Mouse (Mus musculus) heart, postnatal 0 days (tissue): ENCODE measurements around the gene Nsl1. TPM values are rescaled to one million over a fixed set of nuclear protein-coding genes. Genes with fewer than 3 reads are reported as not detected.

ENCODE experiments used
- ATAC-seq: fragments of 200-750 bp; cut with Nextera tagmentation; 2 replicates; pipeline ENCODE4 v1.8.0; 2017; ENCODE audit warnings: low read depth, moderate number of reproducible peaks, moderate library complexity; ENCODE audit not compliant: insufficient read depth
- DNase-seq: peaks from one replicate; pipeline ENCODE4 v3.0.0-alpha.2; 2016; ENCODE audit warnings: low spot score
- H3K27ac ChIP-seq: fragments of 300-500 bp; sonication (generic); 2 replicates; pipeline ENCODE4 v1.5.1; 2014; ENCODE audit warnings: low read depth, mild to moderate bottlenecking
- H3K27me3 ChIP-seq: fragments of 300-500 bp; sonication (generic); 2 replicates; pipeline ENCODE4 v1.6.1; 2014; ENCODE audit warnings: low read length, mixed read lengths; ENCODE audit not compliant: control insufficient read depth, insufficient read depth
- H3K36me3 ChIP-seq: fragments of 300-500 bp; sonication (generic); replicated peaks from 2 replicates; pipeline ENCODE4 v1.6.1; 2014; ENCODE audit warnings: low read length, mixed read lengths; ENCODE audit not compliant: control insufficient read depth, insufficient read depth
- H3K4me1 ChIP-seq: fragments of 300-500 bp; sonication (generic); 2 replicates; pipeline ENCODE4 v1.6.1; 2014; ENCODE audit warnings: antibody characterized with exemption; ENCODE audit not compliant: control insufficient read depth, insufficient read depth
- H3K4me2 ChIP-seq: fragments of 300-500 bp; sonication (generic); 2 replicates; pipeline ENCODE4 v1.6.1; 2014; ENCODE audit warnings: low read depth, mild to moderate bottlenecking, low read length, moderate library complexity
- H3K4me3 ChIP-seq: fragments of 300-500 bp; sonication (generic); 2 replicates; pipeline ENCODE4 v1.5.1; 2014; ENCODE audit warnings: low read depth, low read length
- H3K9ac ChIP-seq: fragments of 300-500 bp; sonication (generic); replicated peaks from 2 replicates; pipeline ENCODE4 v1.6.1; 2014; ENCODE audit warnings: low read depth, low read length, mixed read lengths
- H3K9me3 ChIP-seq: fragments of 300-500 bp; sonication (generic); replicated peaks from 2 replicates; pipeline ENCODE4 v1.6.1; 2016; ENCODE audit warnings: low read length; ENCODE audit not compliant: control insufficient read depth
- CTCF ChIP-seq: IDR thresholded peaks from 2 replicates; pipeline ENCODE4 v1.5.1; 2016; ENCODE audit warnings: antibody characterized with exemption, control low read depth, low read depth
- EP300 ChIP-seq: IDR thresholded peaks from 2 replicates; pipeline ENCODE4 v1.6.1; 2016; ENCODE audit warnings: antibody characterized with exemption, low read depth
- WGBS: fragments of 180-500 bp; shearing (Covaris S2); extraction: QIAGEN DNeasy Blood & Tissue Kit; methylation state at CpG from one replicate; pipeline ENCODE4 v1.1.7; 2014; 5-methylcytosine and 5-hydroxymethylcytosine counted together
- polyA plus RNA-seq: library from polyadenylated mRNA; unstranded; fragments of >200 nt; fragmentation: Nextera tagmentation; extraction: Ambion mirVana; gene quantifications from 2 replicates; pipeline ENCODE4 v1.2.1, GENCODE M21; 2015
- total RNA-seq: library from RNA; depleted of rRNA; stranded (reverse); fragments of >200 nt; gene quantifications from 2 replicates; pipeline ENCODE4 v1.2.3, GENCODE M21; 2014; ENCODE audit warnings: low replicate concordance

Nsl1 gene
- total and polyA plus RNA-seq, 2 experiments from 2014 or later: 3.0 to 3.5 TPM

DNA sequence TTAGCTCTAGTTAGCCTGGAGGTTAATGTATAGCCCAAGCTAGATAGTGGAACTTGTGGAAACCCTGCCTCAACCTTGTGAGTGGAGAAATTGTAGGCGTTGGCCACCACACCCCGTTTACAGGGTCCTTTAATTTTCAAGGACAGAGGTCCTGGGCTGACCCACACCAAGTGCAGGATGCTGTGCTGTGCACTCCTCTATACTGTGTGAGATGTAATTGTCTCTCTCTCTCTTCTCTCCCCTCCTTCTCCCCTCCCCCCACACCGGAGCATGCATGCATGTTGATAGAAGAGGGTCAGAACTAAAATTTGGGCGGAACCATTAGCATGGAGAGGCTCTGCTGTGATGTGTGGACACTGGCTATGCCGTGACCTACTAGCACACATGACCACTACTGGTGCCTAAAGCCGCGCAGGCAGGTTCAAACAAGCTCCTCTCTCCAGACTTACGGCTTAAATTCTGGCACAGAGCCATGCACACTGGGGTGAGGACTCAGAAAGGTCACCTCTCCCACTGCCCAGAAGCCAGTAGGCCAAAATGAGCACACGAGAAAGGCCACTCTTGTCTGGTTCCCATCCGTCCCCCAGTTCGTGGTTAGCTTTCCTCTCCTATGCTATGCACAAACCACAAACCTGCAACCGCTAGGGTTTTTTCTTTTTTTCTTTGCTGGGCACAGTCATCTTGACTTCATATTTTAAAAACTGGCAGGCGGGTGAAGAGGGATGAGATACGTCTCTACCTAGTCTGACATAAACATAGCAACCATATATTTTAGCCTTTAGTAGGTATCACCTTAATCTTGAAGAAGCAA is 34.3 kb downstream of the Nsl1 start:
- H3K36me3 ChIP-seq: no peaks in the 10 kb centered on the region
- peak overlapping the region; percentile 96 for H3K4me2 ChIP-seq
- TF ChIP-seq EP300 (no peak), CTCF (no peak)
- H3K27me3 ChIP-seq: peaks cover 20% of the 10 kb centered on the region
- DNase-seq (no peak), ATAC-seq (no peak)
- H3K4me3 ChIP-seq: peak overlapping the region; percentile 58; the same call in 1 of the 2 replicates
- WGBS: 50% methylated on average over 14 of the region's 14 CpGs
- no peaks in the 10 kb centered on the region for H3K9me3 ChIP-seq
- H3K27ac ChIP-seq: no peak overlapping the region
- H3K9ac ChIP-seq: no peak overlapping the region
- H3K4me1 ChIP-seq: 0 out of 2 replicates have a peak, but pooled peaks cover 3% of the 10 kb centered on the region

DNA sequence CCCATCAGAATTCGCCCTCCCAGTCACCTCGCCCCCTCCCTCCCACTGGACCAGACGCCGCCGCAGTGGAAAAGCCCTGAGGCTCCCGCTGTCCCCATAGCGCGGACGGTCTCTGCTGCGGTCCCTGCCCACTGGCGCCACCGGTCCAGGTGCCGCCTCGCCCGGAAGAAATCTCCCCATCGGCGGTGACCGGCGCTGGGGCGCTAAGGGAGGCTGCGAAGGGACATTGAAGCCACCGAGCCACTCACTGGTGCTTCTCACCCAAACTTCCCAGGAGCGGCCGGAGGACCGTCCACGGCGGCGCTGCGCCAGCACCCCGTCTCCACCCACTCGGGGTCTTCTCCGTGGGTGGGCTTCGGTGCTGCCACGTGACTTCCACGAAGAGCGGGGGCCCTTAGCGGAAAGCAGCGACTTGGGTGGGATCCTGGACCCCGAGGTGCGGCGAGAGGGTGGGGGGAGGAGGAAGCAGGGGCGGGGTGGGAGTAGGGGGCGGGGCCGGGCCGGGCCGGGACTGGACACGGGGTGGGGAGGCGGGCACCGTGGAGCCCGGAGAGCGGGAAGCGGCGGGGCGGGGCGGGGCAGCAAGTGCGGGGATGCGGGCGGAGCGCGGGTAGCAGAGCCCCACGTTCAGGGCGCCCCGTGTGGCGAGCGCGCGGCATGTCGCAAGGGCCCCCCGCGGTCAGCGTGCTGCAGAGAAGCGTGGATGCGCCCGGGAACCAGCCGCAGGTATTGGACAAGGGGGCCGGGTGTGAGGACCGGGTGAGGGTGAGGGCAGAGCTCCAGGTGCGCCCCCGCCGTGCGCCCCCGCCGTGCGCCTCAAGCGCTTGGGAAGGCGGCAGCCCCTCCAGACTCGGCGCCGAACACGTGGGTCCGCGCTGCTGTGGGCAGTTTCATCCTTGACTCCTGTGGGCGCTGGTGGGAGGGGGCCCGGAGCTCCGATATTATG is 35.3 kb downstream of the Nsl1 start, which contains the start of gene Batf3:
Gene Batf3 (plus strand): TSS at position 46 of the 946 bp plus-strand sequence.
- under 1% methylated on average over 78 of the region's 95 CpGs for WGBS
- peak; percentile 62 for ATAC-seq
- peak; percentile 35 for DNase-seq
- H3K4me1 ChIP-seq: 0 out of 2 replicates have a peak, but pooled peaks cover 3% of the 10 kb centered on the region
- peak within 1 kb of the TSS; percentile 39 for H3K9ac ChIP-seq
- peak within 1 kb of the TSS; percentile 58 for H3K4me3 ChIP-seq
- H3K9me3 ChIP-seq: no peaks in the 10 kb centered on the region
- H3K36me3 ChIP-seq: no peaks in the 10 kb centered on the region
- TF ChIP-seq EP300 (no peak), CTCF (peak; percentile 31)
- H3K27me3 ChIP-seq: peaks cover 20% of the 10 kb centered on the region
- peak within 1 kb of the TSS; percentile 96 for H3K4me2 ChIP-seq
- H3K27ac ChIP-seq: no peak within 1 kb of the TSS

DNA sequence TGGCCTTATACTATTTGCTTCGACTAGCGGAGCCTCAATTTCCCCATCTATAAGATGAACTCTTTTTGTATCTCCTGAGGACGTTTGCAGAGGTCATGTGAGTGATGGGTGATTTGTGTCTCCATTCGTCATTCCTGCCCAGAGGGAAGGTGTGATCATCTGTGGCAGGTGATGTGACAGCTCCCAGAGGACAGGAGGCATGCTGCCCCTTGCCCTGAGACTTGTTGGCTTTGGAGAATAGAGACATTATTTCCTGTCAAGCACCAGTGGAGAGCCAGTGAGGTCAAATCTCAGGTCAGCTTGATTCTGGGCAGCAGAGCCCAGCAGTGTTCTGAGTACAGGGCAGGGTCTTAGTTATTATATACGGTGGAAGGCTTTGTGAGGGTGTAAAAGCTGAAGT is 36.3 kb downstream of the Nsl1 start:
- Histone ChIP-seq H3K9ac (no peak overlapping the region), H3K4me3 (no peak overlapping the region), H3K9me3 (no peaks in the 10 kb centered on the region), H3K36me3 (no peaks in the 10 kb centered on the region), H3K4me1 (0 out of 2 replicates have a peak, but pooled peaks cover 3% of the 10 kb centered on the region), H3K27ac (no peak overlapping the region), H3K27me3 (peaks cover 20% of the 10 kb centered on the region), H3K4me2 (no peak overlapping the region; the same call in 1 of the 2 replicates)
- 50% methylated on average over 5 of the region's 5 CpGs for WGBS
- ATAC-seq: no peak
- no peak for DNase-seq
- TF ChIP-seq CTCF (no peak), EP300 (no peak)

DNA sequence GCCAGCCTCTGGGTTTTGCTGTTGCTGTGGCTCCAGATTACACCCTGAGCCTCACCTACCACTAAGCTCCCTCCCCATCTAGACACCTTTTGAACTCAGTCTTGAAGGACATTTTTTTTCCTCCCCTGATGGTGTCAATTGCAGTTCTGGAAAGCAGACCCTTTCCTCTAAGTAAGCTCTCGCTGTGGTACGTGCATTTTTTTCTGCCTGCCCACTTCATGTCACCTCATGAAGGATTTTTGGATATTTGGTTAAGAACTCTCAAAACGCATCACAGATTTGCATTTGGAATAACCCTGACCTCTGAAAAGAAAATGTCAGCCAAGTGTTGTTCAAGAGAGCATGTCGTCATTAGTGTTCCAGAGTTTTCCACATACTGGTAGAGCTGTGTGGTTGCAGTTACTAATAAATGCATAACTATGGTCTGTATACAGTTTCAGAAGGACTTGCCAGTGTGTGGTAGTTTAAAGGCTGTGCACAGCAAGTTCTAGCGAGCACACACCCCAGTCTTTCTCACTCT is 37.0 kb downstream of the Nsl1 start:
- no peak for TF ChIP-seq EP300
- Histone ChIP-seq H3K9me3 (no peaks in the 10 kb centered on the region), H3K36me3 (no peaks in the 10 kb centered on the region), H3K27me3 (peaks cover 20% of the 10 kb centered on the region), H3K4me3 (no peak overlapping the region), H3K4me1 (0 out of 2 replicates have a peak, but pooled peaks cover 3% of the 10 kb centered on the region), H3K4me2 (no peak overlapping the region), H3K27ac (no peak overlapping the region), H3K9ac (no peak overlapping the region)
- 75% methylated on average over 5 of the region's 5 CpGs for WGBS
- DNase-seq (no peak), ATAC-seq (no peak)

DNA sequence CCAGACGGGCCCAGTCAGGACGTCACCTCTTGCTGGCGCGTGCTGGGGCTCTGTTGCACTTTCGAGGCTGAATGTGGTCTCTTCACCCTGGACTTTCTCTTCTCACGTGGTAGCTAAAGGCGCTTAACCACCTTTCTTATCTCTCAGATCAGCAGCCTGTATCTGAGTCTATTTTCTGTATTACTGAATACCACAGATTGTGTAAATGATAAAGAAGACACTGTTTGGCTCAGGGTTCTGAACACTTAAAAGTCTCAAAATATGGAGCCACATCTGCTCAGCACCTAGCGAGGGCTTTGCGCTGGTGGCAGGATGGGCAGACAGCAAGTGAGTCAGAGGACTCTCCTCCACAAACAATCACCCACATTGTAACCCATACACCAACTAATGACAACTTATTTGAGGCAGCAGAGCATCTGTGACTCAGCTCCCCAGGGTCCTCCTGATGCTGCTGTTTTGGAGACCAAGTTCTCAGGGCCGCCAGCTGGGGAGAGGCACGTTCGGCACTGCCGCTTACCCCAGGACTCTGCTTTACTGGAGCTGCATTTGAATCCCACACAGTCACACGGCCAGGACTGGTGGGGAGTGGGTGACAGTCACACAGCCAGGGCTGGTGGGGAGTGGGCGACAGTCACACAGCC is 40.0 kb downstream of the Nsl1 start:
- DNase-seq (no peak), ATAC-seq (no peak)
- H3K4me1 ChIP-seq: 0 out of 2 replicates have a peak, but pooled peaks cover 3% of the 10 kb centered on the region
- no peak for TF ChIP-seq CTCF
- WGBS: 79% methylated on average over 15 of the region's 15 CpGs
- H3K27ac ChIP-seq: no peak overlapping the region
- no peak overlapping the region for H3K9ac ChIP-seq
- no peaks in the 10 kb centered on the region for H3K36me3 ChIP-seq
- H3K9me3 ChIP-seq: no peaks in the 10 kb centered on the region
- no peak overlapping the region for H3K4me3 ChIP-seq
- peaks cover 17% of the 10 kb centered on the region for H3K27me3 ChIP-seq
- H3K4me2 ChIP-seq: no peak overlapping the region
